Mouse (Mus musculus) E14TG2a.4 (cell line): ENCODE results near the gene Tiam2.

ENCODE experiments used
- H3K27me3 ChIP-seq: 2 replicates; pipeline ENCODE4 v1.6.1; 2014; ENCODE audit warnings: low read length, control low read depth; ENCODE audit not compliant: insufficient read depth
- H3K36me3 ChIP-seq: 2 replicates; pipeline ENCODE4 v1.6.1; 2014; ENCODE audit warnings: low read length, control low read depth; ENCODE audit not compliant: insufficient read depth
- H3K4me1 ChIP-seq: replicated peaks from 2 replicates; pipeline ENCODE4 v1.6.1; 2014; ENCODE audit warnings: low read depth, low read length, control low read depth
- H3K4me3 ChIP-seq: replicated peaks from 2 replicates; pipeline ENCODE4 v1.5.1; 2014; ENCODE audit warnings: mild to moderate bottlenecking, low read length
- H3K9me3 ChIP-seq: 2 replicates; pipeline ENCODE4 v1.6.1; 2014; ENCODE audit warnings: low read length, control low read depth
- CTCF ChIP-seq: conservative IDR thresholded peaks from 2 replicates; pipeline ENCODE4 v1.5.1; 2014; ENCODE audit warnings: low read length
- NANOG ChIP-seq: IDR thresholded peaks from 2 replicates; pipeline ENCODE4 v1.6.1; 2014; ENCODE audit warnings: borderline replicate concordance, low read length, mixed read lengths
- POU5F1 ChIP-seq: IDR thresholded peaks from 2 replicates; pipeline ENCODE4 v1.6.1; 2014; ENCODE audit warnings: low read length, borderline replicate concordance

The Tiam2 gene

DNA sequence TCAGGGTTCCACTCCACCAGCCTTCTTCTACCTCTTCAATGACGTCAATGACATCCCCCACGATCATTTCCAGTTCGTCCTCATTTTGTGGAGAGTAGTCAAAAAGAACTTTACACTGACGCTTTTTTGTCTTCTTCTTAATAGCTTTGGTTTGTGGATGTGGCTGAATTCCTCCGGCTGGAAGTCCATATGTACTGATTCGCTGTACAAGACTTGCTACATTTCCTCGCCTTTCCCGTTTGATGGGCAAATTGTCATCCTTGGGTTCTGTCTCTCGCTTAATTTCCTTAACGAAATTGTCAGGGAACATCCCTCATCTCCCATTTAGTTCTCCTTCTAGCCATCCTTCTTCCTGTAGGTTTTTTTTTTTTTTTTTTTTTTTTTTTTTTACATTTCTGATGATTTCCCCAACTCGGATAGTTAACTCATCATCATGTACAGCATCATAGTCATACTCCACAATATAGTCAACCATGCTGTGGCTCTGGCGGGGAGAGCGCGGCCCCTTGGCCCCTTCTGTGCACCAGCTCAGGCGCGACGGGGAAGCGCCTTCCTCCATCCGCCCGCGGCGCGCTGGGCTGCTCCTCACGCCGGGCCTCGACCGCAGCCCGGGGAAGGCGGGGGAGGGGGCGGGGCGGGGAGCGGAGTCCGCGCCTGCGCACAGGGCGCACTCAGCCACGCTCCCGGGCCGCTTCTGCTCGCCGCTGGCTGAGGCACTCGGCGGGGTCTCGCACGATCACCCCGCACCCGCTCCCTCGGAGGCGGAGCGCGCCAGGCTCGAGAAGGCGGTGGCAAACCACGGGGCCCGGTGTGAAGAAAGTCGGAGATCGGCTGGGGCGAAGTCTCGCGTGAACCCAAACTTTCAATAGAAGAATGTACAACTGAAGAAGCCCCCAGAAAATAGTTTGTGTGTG is 12.4 kb upstream of the Tiam2 start:
- Histone ChIP-seq H3K4me1 (peaks cover 4% of the 10 kb centered on the region; the same call in 1 of the 2 replicates), H3K4me3 (peak overlapping the region; percentile 50), H3K9me3 (no peaks in the 10 kb centered on the region), H3K36me3 (no peaks in the 10 kb centered on the region), H3K27me3 (peaks cover 55% of the 10 kb centered on the region)
- TF ChIP-seq CTCF (no peak), POU5F1 (no peak)

DNA sequence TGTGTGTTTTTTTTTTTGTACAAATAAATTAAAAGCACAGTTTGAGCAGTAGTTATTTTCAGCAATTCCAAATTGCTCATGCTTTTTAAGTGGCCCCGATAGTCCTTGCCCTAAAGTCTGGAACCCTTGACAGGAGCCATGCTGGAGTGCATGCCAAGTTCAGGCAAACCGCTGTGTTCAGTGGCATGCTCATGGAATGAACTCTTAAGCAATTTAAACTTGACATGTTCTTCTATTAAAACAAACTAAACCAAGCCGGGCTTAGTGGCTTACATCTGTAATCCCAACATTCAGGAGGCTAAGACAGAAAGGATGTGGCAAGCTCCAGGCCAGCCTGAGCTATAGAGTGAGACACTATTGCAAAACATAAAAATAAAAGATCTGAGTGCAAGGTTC is 11.8 kb upstream of the Tiam2 start:
- TF ChIP-seq NANOG, result no peak
- no peak for TF ChIP-seq CTCF
- no peak for TF ChIP-seq POU5F1
- no peaks in the 10 kb centered on the region for H3K36me3 ChIP-seq
- peaks cover 58% of the 10 kb centered on the region for H3K27me3 ChIP-seq
- H3K9me3 ChIP-seq, result no peaks in the 10 kb centered on the region; the same call in 1 of the 2 replicates
- H3K4me1 ChIP-seq, result peaks cover 4% of the 10 kb centered on the region; the same call in 1 of the 2 replicates
- peak overlapping the region; percentile 50 for H3K4me3 ChIP-seq

DNA sequence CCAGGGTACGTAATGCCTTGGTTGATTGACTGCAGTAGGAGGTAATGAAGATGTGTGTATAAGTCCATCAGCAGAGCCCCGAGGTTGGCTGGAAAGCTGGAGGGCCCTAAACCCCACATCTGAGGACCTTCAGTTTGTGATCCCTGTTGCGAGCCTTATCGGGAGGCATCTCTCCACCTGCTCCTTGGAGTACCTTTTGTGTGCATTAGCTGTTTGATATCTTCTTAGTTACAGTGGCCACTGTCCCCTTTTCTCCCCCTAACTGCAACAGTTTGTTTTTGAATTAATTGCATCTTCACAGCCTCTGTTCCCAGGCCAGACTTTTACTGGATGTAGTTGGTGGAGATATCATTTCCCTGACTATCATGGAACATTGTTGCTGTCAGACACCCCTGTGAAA is 10.8 kb upstream of the Tiam2 start:
- TF ChIP-seq CTCF (no peak), POU5F1 (no peak), NANOG (no peak)
- no peaks in the 10 kb centered on the region; the same call in 1 of the 2 replicates for H3K9me3 ChIP-seq
- no peak overlapping the region for H3K4me3 ChIP-seq
- peaks cover 4% of the 10 kb centered on the region; the same call in 1 of the 2 replicates for H3K4me1 ChIP-seq
- no peaks in the 10 kb centered on the region for H3K36me3 ChIP-seq
- H3K27me3 ChIP-seq, result peaks cover 58% of the 10 kb centered on the region

DNA sequence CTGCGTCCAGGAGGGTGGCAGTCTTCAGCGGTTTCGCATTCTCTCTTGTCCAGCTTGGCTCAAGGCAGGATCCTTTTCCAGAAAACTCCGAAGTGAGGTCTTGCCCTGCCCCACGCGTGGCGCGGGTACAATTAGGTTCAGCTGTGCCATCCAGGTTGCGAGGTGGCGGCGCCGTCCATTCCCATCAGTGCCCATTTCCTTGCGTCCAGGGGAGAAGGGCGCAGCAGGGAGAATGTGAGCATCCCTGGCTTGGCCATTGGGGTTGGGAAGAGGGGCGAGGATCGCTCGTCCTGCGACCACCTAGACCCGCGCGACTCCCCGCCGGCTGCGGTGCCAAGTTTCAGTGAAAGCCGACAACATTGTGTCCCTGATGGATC is 518 bp downstream of the Tiam2 start:
- Histone ChIP-seq H3K4me3 (peak overlapping the region; percentile 80), H3K4me1 (peaks cover 20% of the 10 kb centered on the region), H3K36me3 (no peaks in the 10 kb centered on the region), H3K27me3 (peaks cover 65% of the 10 kb centered on the region), H3K9me3 (no peaks in the 10 kb centered on the region)
- no peak for TF ChIP-seq NANOG
- no peak for TF ChIP-seq CTCF
- TF ChIP-seq POU5F1, result no peak

DNA sequence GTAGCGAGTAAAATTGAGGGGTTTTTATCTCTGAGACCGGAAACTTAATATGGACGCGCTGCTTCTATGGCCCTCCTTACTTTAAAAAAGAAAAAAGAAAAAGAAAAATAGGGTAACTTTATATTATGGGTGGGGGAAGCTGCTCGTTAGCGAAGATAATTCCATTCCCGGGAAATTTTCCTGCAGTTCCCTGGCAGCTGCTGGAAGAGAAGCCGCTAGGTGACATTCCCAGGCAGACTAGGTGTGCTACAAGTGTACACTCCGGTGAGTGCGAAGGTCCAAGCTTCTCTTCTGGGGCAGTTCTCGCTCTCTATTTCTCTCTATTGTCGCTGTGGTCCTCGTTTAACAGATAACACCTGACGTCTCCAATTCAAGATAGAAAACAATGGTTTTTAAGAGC is 962 bp downstream of the Tiam2 start:
- peaks cover 20% of the 10 kb centered on the region for H3K4me1 ChIP-seq
- H3K36me3 ChIP-seq, result no peaks in the 10 kb centered on the region
- no peaks in the 10 kb centered on the region for H3K9me3 ChIP-seq
- TF ChIP-seq NANOG, result no peak
- TF ChIP-seq CTCF, result no peak
- no peak for TF ChIP-seq POU5F1
- H3K4me3 ChIP-seq, result peak overlapping the region; percentile 80
- peaks cover 63% of the 10 kb centered on the region for H3K27me3 ChIP-seq

DNA sequence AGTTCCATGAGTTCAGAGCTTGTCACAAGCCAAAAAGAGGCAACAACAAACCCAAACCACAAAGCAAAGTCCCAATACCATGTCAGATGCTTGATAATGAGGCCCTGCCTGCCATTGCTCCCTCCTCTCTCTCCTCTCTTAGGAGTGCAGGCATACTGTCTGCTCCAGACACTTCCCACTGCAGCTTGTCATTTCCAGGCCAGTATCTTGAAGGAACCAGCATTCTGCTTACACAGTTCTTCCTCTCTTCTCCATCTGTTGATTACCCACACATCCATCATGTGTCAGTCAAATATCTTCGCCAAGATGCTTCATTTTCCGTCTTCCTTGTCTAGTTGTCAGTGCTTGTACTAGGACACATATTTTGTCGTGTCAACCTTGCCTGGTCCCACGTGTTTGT is 2.4 kb downstream of the Tiam2 start:
- H3K4me1 ChIP-seq, result peaks cover 20% of the 10 kb centered on the region
- TF ChIP-seq POU5F1 (no peak), CTCF (no peak)
- no peak overlapping the region for H3K4me3 ChIP-seq
- peaks cover 53% of the 10 kb centered on the region for H3K27me3 ChIP-seq
- no peaks in the 10 kb centered on the region for H3K36me3 ChIP-seq
- no peaks in the 10 kb centered on the region for H3K9me3 ChIP-seq

DNA sequence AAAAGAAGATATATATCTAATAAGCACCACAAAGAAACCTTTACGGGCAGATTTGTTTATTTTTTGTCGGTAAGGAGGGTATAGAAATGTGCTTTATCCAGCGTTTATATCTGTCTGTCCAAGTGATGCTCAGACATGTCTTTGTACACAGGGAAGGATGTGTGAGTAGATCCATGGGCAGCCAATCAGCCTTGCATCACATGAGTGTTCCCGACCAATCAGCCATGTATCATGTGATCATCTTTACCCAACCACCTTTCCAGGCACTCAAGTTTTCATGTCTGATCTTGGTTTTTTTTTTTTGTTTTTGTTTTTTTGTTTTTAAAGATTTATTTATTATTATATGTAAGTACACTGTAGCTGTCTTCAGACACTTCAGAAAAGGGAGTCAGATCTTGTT is 3.1 kb downstream of the Tiam2 start:
- Histone ChIP-seq H3K27me3 (peaks cover 50% of the 10 kb centered on the region), H3K4me3 (no peak overlapping the region), H3K9me3 (no peaks in the 10 kb centered on the region), H3K4me1 (peaks cover 20% of the 10 kb centered on the region), H3K36me3 (no peaks in the 10 kb centered on the region)
- TF ChIP-seq NANOG (no peak), CTCF (no peak)

DNA sequence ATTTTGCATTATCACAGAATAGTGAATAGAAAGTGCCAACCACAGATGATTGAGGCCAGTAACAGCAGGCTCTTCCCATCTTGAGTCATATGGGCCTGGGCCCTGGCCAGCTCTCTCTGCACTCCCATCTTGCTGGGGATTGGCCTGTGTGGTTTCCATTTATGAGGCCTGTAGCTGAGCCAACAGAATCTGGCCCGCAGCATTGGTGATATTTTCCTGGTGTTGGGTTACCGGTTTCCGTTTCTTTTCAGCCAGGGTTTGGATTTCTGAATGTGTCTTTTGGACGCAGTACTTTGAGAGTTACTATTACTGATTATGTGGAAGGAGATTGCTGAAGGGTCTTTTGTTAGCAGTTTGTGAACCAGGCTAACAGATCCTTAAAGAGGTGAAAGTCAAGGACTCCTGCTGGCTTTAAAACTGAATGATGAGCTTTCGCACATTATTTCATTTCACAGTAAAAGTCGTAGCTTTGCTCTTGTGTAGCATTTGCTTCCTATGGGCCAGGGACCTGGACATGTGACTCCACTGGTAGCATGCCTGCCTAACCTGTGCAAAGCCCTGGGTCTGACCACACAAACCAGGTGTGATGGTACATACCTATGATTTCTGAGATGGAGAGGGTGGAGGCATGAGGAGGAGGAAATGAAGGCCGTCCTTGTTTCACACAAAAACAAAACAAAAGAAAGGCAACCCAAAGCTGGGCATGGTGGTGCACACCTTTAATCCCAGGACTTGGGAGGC is 5.5 kb downstream of the Tiam2 start:
- no peak for TF ChIP-seq NANOG
- no peaks in the 10 kb centered on the region for H3K36me3 ChIP-seq
- no peaks in the 10 kb centered on the region for H3K9me3 ChIP-seq
- H3K27me3 ChIP-seq, result peaks cover 33% of the 10 kb centered on the region
- H3K4me1 ChIP-seq, result peaks cover 6% of the 10 kb centered on the region; the same call in 1 of the 2 replicates
- no peak overlapping the region for H3K4me3 ChIP-seq
